Mouse (Mus musculus): ENCODE results near the gene Tex13b. TPM values are rescaled to one million over a fixed set of nuclear protein-coding genes. Genes with fewer than 3 reads are reported as not detected.

Gene Tex13b
- polyA plus RNA-seq (2021; fragmentation: Nextera tagmentation) = not detected in 2 replicates
- long read RNA-seq, experiment 1 = 0 reads
- long read RNA-seq, experiment 2 = 0 reads

DNA sequence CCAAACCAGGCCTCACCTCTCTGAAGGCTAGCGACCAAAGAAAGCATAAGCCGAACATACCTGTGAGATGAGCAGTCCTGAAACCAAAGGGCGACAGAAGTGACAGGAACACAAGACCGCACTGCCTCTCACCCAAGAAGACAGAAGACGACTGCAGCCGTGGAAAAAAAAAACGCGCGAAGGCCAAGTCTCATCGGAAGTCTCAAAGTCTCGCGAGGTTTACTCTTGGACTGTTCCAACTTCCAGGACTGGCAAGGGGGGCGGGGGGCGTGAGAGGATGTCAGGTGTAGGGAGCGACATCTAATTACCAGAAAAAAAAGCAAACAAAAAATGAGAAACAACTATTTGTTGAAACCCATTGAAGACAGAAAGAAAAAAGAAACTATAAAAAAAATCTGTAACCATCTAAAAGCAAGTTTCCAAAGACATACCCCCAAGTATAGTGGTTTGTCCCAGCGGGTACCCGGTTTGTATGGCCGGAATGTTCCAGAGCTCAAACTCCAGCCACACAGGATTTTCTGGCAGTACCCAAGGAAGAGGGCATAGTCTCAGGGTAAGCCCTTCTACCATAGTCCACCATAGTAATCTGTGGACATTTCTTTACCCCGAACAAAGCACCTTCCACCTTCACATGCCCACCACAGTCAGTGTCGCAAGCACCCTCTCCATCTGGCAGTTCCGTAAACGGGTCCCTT, at the start of gene Tex13b:
Tex13b (minus strand) TSS at position 122 of the 695 bp plus-strand sequence.

Other genes starting within 250 kb of the Tex13b start
- 77.1 and 106 TPM in 2 replicates for gene Tsc22d3, start 212.8 kb downstream of the Tex13b start, polyA plus RNA-seq (2021; fragmentation: Nextera tagmentation)
- gene Mid2, start 148.8 kb downstream of the Tex13b start, polyA plus RNA-seq (2021; fragmentation: Nextera tagmentation) = 3.9 and 10.6 TPM in 2 replicates
- gene Vsig1, start 94.2 kb upstream of the Tex13b start, polyA plus RNA-seq (2021; fragmentation: Nextera tagmentation) = not detected in 2 replicates
- 40.1 and 47.8 TPM in 2 replicates for gene Psmd10, start 143.3 kb upstream of the Tex13b start, polyA plus RNA-seq (2021; fragmentation: Nextera tagmentation)
- 4.3 and 5.1 TPM in 2 replicates for gene Atg4a, start 143.5 kb upstream of the Tex13b start, polyA plus RNA-seq (2021; fragmentation: Nextera tagmentation)

All from left cerebral cortex, adult 6 months (tissue).